Mouse (Mus musculus) E14TG2a.4 (cell line): ENCODE data around the gene Ets1.

Source experiments
- H3K27me3 ChIP-seq: 2 replicates; pipeline ENCODE4 v1.6.1; 2014; ENCODE audit warnings: low read length, control low read depth; ENCODE audit not compliant: insufficient read depth
- H3K36me3 ChIP-seq: 2 replicates; pipeline ENCODE4 v1.6.1; 2014; ENCODE audit warnings: low read length, control low read depth; ENCODE audit not compliant: insufficient read depth
- H3K4me1 ChIP-seq: replicated peaks from 2 replicates; pipeline ENCODE4 v1.6.1; 2014; ENCODE audit warnings: low read depth, low read length, control low read depth
- H3K4me3 ChIP-seq: replicated peaks from 2 replicates; pipeline ENCODE4 v1.5.1; 2014; ENCODE audit warnings: mild to moderate bottlenecking, low read length
- H3K9me3 ChIP-seq: 2 replicates; pipeline ENCODE4 v1.6.1; 2014; ENCODE audit warnings: low read length, control low read depth
- CTCF ChIP-seq: conservative IDR thresholded peaks from 2 replicates; pipeline ENCODE4 v1.5.1; 2014; ENCODE audit warnings: low read length
- NANOG ChIP-seq: IDR thresholded peaks from 2 replicates; pipeline ENCODE4 v1.6.1; 2014; ENCODE audit warnings: borderline replicate concordance, low read length, mixed read lengths
- POU5F1 ChIP-seq: IDR thresholded peaks from 2 replicates; pipeline ENCODE4 v1.6.1; 2014; ENCODE audit warnings: low read length, borderline replicate concordance

Gene Ets1

GRCm38 (mm10) chr9:32648286-32648685 lies 12.3 kb downstream of the Ets1 start:
- no peaks in the 10 kb centered on the region for H3K36me3 ChIP-seq
- H3K4me3 ChIP-seq, result no peak overlapping the region
- TF ChIP-seq CTCF (no peak), POU5F1 (no peak), NANOG (no peak)
- peaks cover 15% of the 10 kb centered on the region; the same call in 1 of the 2 replicates for H3K27me3 ChIP-seq
- no peaks in the 10 kb centered on the region for H3K9me3 ChIP-seq
- H3K4me1 ChIP-seq, result peaks cover 17% of the 10 kb centered on the region

GRCm38 (mm10) chr9:32650738-32651137 lies 14.7 kb downstream of the Ets1 start:
- Histone ChIP-seq H3K4me1 (peaks cover 7% of the 10 kb centered on the region), H3K9me3 (no peaks in the 10 kb centered on the region), H3K27me3 (peaks cover 15% of the 10 kb centered on the region; the same call in 1 of the 2 replicates), H3K4me3 (no peak overlapping the region), H3K36me3 (no peaks in the 10 kb centered on the region)
- no peak for TF ChIP-seq NANOG
- no peak for TF ChIP-seq CTCF
- TF ChIP-seq POU5F1, result no peak

GRCm38 (mm10) chr9:32652112-32652511 lies 16.1 kb downstream of the Ets1 start:
- no peak overlapping the region for H3K4me3 ChIP-seq
- no peaks in the 10 kb centered on the region for H3K9me3 ChIP-seq
- no peaks in the 10 kb centered on the region for H3K4me1 ChIP-seq
- 0 out of 2 replicates have a peak, but pooled peaks cover 8% of the 10 kb centered on the region for H3K27me3 ChIP-seq
- TF ChIP-seq POU5F1 (no peak), NANOG (no peak), CTCF (no peak)
- H3K36me3 ChIP-seq, result no peaks in the 10 kb centered on the region

- no peak for TF ChIP-seq POU5F1
- TF ChIP-seq NANOG, result no peak
- TF ChIP-seq CTCF, result no peak
- no peaks in the 10 kb centered on the region for H3K4me1 ChIP-seq
- no peaks in the 10 kb centered on the region for H3K9me3 ChIP-seq
- H3K36me3 ChIP-seq, result no peaks in the 10 kb centered on the region
- no peaks in the 10 kb centered on the region for H3K27me3 ChIP-seq
- H3K4me3 ChIP-seq, result no peak overlapping the region
These were observed 18.3 kb downstream of the Ets1 start for GRCm38 (mm10) chr9:32654305-32654704.

GRCm38 (mm10) chr9:32656351-32656844 lies 20.4 kb downstream of the Ets1 start:
- Histone ChIP-seq H3K4me1 (no peaks in the 10 kb centered on the region), H3K9me3 (peaks cover 4% of the 10 kb centered on the region; the same call in 1 of the 2 replicates), H3K4me3 (no peak overlapping the region), H3K27me3 (no peaks in the 10 kb centered on the region), H3K36me3 (no peaks in the 10 kb centered on the region)
- no peak for TF ChIP-seq CTCF
- TF ChIP-seq POU5F1, result no peak
- no peak for TF ChIP-seq NANOG

- no peak for TF ChIP-seq POU5F1
- no peak for TF ChIP-seq NANOG
- TF ChIP-seq CTCF, result no peak
- no peaks in the 10 kb centered on the region for H3K4me1 ChIP-seq
- no peaks in the 10 kb centered on the region for H3K36me3 ChIP-seq
- peaks cover 4% of the 10 kb centered on the region; the same call in 1 of the 2 replicates for H3K9me3 ChIP-seq
- H3K4me3 ChIP-seq, result no peak overlapping the region
- H3K27me3 ChIP-seq, result peaks cover 2% of the 10 kb centered on the region; the same call in 1 of the 2 replicates
These were observed 21.1 kb downstream of the Ets1 start for GRCm38 (mm10) chr9:32657124-32657523.

GRCm38 (mm10) chr9:32660406-32660960 lies 24.5 kb downstream of the Ets1 start:
- Histone ChIP-seq H3K36me3 (no peaks in the 10 kb centered on the region), H3K9me3 (peaks cover 4% of the 10 kb centered on the region; the same call in 1 of the 2 replicates), H3K4me3 (no peak overlapping the region), H3K27me3 (peaks cover 10% of the 10 kb centered on the region), H3K4me1 (no peaks in the 10 kb centered on the region)
- TF ChIP-seq CTCF, result no peak
- no peak for TF ChIP-seq POU5F1
- TF ChIP-seq NANOG, result no peak

GRCm38 (mm10) chr9:32661071-32661470 lies 25.1 kb downstream of the Ets1 start:
- Histone ChIP-seq H3K4me1 (no peaks in the 10 kb centered on the region), H3K36me3 (no peaks in the 10 kb centered on the region), H3K4me3 (no peak overlapping the region), H3K9me3 (peaks cover 4% of the 10 kb centered on the region; the same call in 1 of the 2 replicates), H3K27me3 (peaks cover 13% of the 10 kb centered on the region)
- no peak for TF ChIP-seq NANOG
- TF ChIP-seq CTCF, result no peak
- TF ChIP-seq POU5F1, result no peak

- no peak overlapping the region for H3K4me3 ChIP-seq
- H3K4me1 ChIP-seq, result no peaks in the 10 kb centered on the region
- TF ChIP-seq NANOG (no peak), POU5F1 (no peak), CTCF (no peak)
- H3K27me3 ChIP-seq, result peaks cover 16% of the 10 kb centered on the region
- no peaks in the 10 kb centered on the region for H3K36me3 ChIP-seq
- H3K9me3 ChIP-seq, result peaks cover 4% of the 10 kb centered on the region; the same call in 1 of the 2 replicates
These were observed 25.5 kb downstream of the Ets1 start for GRCm38 (mm10) chr9:32661561-32661960.
